Mouse (Mus musculus) forebrain, embryonic 14.5 days (tissue): ENCODE measurements around the gene Ppp1r13l. TPM values are rescaled to one million over a fixed set of nuclear protein-coding genes. Genes with fewer than 3 reads are reported as not detected.

Source experiments
- ATAC-seq: fragments of 200-750 bp; cut with Nextera tagmentation; 2 replicates; pipeline ENCODE4 v1.8.0; 2017; ENCODE audit warnings: mild to moderate bottlenecking, moderate library complexity
- DNase-seq: peaks from one replicate; pipeline ENCODE4 v3.0.0-alpha.2; 2015; ENCODE audit warnings: low spot score
- H3K27ac ChIP-seq: fragments of 300-500 bp; sonication (generic); 2 replicates; pipeline ENCODE4 v1.5.1; 2014; ENCODE audit warnings: low read depth, mild to moderate bottlenecking, control low read depth, low read length, moderate library complexity
- H3K27me3 ChIP-seq: fragments of 300-500 bp; sonication (generic); replicated peaks from 2 replicates; pipeline ENCODE4 v1.6.1; 2014; ENCODE audit warnings: low read length, control low read depth, mixed read lengths; ENCODE audit not compliant: control insufficient read depth, insufficient read depth
- H3K36me3 ChIP-seq: fragments of 300-500 bp; sonication (generic); 2 replicates; pipeline ENCODE4 v1.6.1; 2014; ENCODE audit warnings: low read length, control low read depth; ENCODE audit not compliant: control insufficient read depth, insufficient read depth
- H3K4me1 ChIP-seq: fragments of 300-500 bp; sonication (generic); 2 replicates; pipeline ENCODE4 v1.6.1; 2014; ENCODE audit warnings: antibody characterized with exemption, low read length, control low read depth; ENCODE audit not compliant: control insufficient read depth, insufficient read depth
- H3K4me2 ChIP-seq: fragments of 300-500 bp; sonication (generic); 2 replicates; pipeline ENCODE4 v1.6.1; 2014; ENCODE audit warnings: mild to moderate bottlenecking, control low read depth, low read length
- H3K4me3 ChIP-seq: fragments of 300-500 bp; sonication (generic); 2 replicates; pipeline ENCODE4 v1.5.1; 2014; ENCODE audit warnings: low read depth, low read length, control low read depth
- H3K9ac ChIP-seq: fragments of 300-500 bp; sonication (generic); 2 replicates; pipeline ENCODE4 v1.6.1; 2014; ENCODE audit warnings: mild to moderate bottlenecking, low read length, control low read depth, moderate library complexity
- H3K9me3 ChIP-seq: fragments of 300-500 bp; sonication (generic); replicated peaks from 2 replicates; pipeline ENCODE4 v1.6.1; 2016; ENCODE audit warnings: low read length, control low read depth, mixed read lengths; ENCODE audit not compliant: control insufficient read depth
- WGBS: fragments of 180-500 bp; shearing (Covaris S2); extraction: QIAGEN DNeasy Blood & Tissue Kit; methylation state at CpG from one replicate; pipeline ENCODE4 v1.1.7; 2014; 5-methylcytosine and 5-hydroxymethylcytosine counted together
- polyA plus RNA-seq: library from polyadenylated mRNA; unstranded; fragments of >200 nt; fragmentation: Nextera tagmentation; extraction: Ambion mirVana; gene quantifications from 2 replicates; pipeline ENCODE4 v1.2.1, GENCODE M21; 2014

Gene Ppp1r13l
- polyA plus RNA-seq, 1 experiment from 2014 or later = 1.3 TPM

GRCm38 (mm10) chr7:19328425-19328824 lies 31.1 kb upstream of the Ppp1r13l start:
- Histone ChIP-seq H3K4me3 (no peak overlapping the region), H3K4me1 (peaks cover 7% of the 10 kb centered on the region; the same call in 1 of the 2 replicates), H3K36me3 (no peaks in the 10 kb centered on the region), H3K27me3 (no peaks in the 10 kb centered on the region), H3K27ac (no peak overlapping the region), H3K9me3 (no peaks in the 10 kb centered on the region), H3K9ac (no peak overlapping the region), H3K4me2 (no peak overlapping the region)
- DNase-seq (no peak), ATAC-seq (no peak)

- DNase-seq = no peak
- H3K9me3 ChIP-seq = no peaks in the 10 kb centered on the region
- H3K27ac ChIP-seq = no peak overlapping the region
- H3K4me2 ChIP-seq = no peak overlapping the region
- WGBS = 70% methylated on average over 2 of the region's 2 CpGs
- H3K4me3 ChIP-seq = no peak overlapping the region
- peaks cover 1% of the 10 kb centered on the region; the same call in 1 of the 2 replicates for H3K4me1 ChIP-seq
- H3K9ac ChIP-seq = no peak overlapping the region
- no peaks in the 10 kb centered on the region for H3K36me3 ChIP-seq
- H3K27me3 ChIP-seq = no peaks in the 10 kb centered on the region
- ATAC-seq = no peak
Observed at GRCm38 (mm10) chr7:19331910-19332309, 27.6 kb upstream of the Ppp1r13l start.

- H3K9me3 ChIP-seq = no peaks in the 10 kb centered on the region
- H3K4me3 ChIP-seq = peak overlapping the region; percentile 60
- no peaks in the 10 kb centered on the region for H3K27me3 ChIP-seq
- peak overlapping the region; percentile 92 for H3K4me2 ChIP-seq
- peak overlapping the region; percentile 94 for H3K9ac ChIP-seq
- DNase-seq (peak; percentile 77), ATAC-seq (peak; percentile 68)
- WGBS = under 1% methylated on average over 52 of the region's 52 CpGs
- no peaks in the 10 kb centered on the region for H3K4me1 ChIP-seq
- no peaks in the 10 kb centered on the region for H3K36me3 ChIP-seq
- H3K27ac ChIP-seq = peak overlapping the region; percentile 75; the same call in 1 of the 2 replicates
Observed at GRCm38 (mm10) chr7:19332709-19333352, 26.7 kb upstream of the Ppp1r13l start.

DNA sequence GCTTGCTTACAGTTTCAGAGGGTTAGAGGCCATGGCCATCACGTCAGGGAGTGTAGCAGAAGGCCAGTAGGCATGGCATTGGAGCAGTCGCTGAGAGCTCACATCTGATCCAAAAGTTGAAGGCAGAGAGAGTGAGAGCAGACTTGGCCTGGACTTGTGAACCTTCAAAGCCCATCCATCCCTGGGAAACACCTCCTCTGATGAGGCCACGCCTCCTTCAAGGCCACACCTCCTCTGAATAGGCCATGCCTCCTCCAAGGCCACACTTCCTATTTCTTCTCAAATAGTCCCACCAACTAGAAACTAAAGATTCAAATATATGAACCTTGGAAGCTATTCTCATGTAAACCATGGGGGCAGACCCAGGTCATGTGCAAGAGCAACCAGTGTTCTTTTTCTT lies 24.0 kb upstream of the Ppp1r13l start:
- ATAC-seq = no peak
- no peak for DNase-seq
- WGBS = 31% methylated on average over 3 of the region's 3 CpGs

DNA sequence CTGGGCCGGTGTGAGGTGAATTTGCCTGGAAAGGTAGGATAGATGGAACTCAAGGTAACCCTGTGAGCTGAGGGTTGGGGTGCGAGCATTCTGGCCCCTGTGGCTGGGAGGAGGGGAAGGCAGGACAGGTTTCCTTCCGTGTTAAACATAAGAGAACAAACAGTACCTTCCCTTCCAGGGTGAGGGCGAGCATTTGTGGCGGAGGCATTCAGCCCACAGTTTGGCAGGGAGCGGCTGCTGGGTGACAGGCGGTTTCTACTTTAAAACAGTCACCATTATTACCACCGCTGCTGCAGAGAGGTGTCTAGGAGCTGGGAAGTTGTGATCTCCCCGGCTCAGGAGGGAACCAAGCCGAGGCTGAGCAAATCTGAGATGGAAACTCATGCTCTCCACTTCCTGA lies 22.4 kb upstream of the Ppp1r13l start:
- DNase-seq = no peak

More for the DNA sequence above, 24.0 kb upstream of the Ppp1r13l start:
- Histone ChIP-seq H3K4me3 (no peak overlapping the region), H3K27ac (no peak overlapping the region), H3K9ac (no peak overlapping the region), H3K4me1 (no peaks in the 10 kb centered on the region), H3K4me2 (no peak overlapping the region), H3K9me3 (no peaks in the 10 kb centered on the region), H3K27me3 (no peaks in the 10 kb centered on the region), H3K36me3 (no peaks in the 10 kb centered on the region)

DNA sequence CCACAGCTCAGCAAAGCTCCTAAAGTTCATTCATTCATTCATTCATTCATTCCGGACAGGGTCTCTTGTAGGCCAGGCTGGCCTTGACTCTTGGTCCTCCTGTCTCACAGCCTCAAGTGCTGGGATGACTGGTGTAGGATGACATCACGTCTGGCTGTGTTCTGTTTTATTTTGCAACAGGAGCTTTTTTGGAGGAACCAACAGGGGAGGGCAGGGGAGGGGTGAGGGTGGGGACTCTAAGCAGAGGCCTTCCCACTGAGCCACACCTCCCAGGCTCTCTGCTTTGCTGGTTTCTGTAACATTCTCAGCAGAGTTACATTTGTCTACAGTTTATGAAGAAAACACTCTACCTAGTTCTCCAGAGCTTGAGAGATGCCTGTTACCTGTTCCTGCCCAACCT lies 21.5 kb upstream of the Ppp1r13l start:
- no peak for DNase-seq
- H3K4me3 ChIP-seq = no peak overlapping the region
- H3K27me3 ChIP-seq = 0 out of 2 replicates have a peak, but pooled peaks cover 3% of the 10 kb centered on the region
- H3K4me2 ChIP-seq = no peak overlapping the region
- no peak overlapping the region for H3K9ac ChIP-seq
- H3K4me1 ChIP-seq = peaks cover 13% of the 10 kb centered on the region
- H3K9me3 ChIP-seq = no peaks in the 10 kb centered on the region
- 58% methylated on average over 2 of the region's 2 CpGs for WGBS
- no peak overlapping the region for H3K27ac ChIP-seq
- no peak for ATAC-seq
- no peaks in the 10 kb centered on the region for H3K36me3 ChIP-seq

More for the DNA sequence above, 22.4 kb upstream of the Ppp1r13l start:
- no peak overlapping the region for H3K4me2 ChIP-seq
- H3K9ac ChIP-seq = no peak overlapping the region
- no peak overlapping the region for H3K27ac ChIP-seq
- H3K36me3 ChIP-seq = no peaks in the 10 kb centered on the region
- H3K9me3 ChIP-seq = no peaks in the 10 kb centered on the region
- H3K4me1 ChIP-seq = peaks cover 5% of the 10 kb centered on the region
- 69% methylated on average over 10 of the region's 10 CpGs for WGBS
- 0 out of 2 replicates have a peak, but pooled peaks cover 3% of the 10 kb centered on the region for H3K27me3 ChIP-seq
- H3K4me3 ChIP-seq = no peak overlapping the region
- ATAC-seq = no peak

DNA sequence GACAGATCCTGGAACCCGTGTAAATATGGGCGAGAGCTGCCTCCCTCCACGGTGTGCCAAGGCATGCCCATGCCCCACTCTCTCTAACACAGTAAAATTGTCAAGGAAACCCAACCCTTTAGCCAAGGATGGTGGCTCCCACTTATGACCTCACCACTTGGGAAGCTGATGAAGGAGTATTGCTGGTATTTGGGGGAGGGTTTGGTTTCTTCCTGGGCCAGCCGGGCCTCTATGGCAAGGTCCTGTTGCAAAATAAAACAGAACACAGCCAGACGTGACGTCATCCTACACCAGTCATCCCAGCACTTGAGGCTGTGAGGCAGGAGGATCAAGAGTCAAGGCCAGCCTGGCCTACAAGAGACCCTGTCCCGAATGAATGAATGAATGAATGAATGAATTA lies 21.0 kb upstream of the Ppp1r13l start:
- ATAC-seq (no peak), DNase-seq (no peak)
- no peaks in the 10 kb centered on the region for H3K36me3 ChIP-seq
- H3K27ac ChIP-seq = no peak overlapping the region
- peaks cover 13% of the 10 kb centered on the region for H3K4me1 ChIP-seq
- H3K27me3 ChIP-seq = 0 out of 2 replicates have a peak, but pooled peaks cover 3% of the 10 kb centered on the region
- no peak overlapping the region for H3K4me2 ChIP-seq
- no peak overlapping the region for H3K9ac ChIP-seq
- 71% methylated on average over 7 of the region's 7 CpGs for WGBS
- H3K9me3 ChIP-seq = no peaks in the 10 kb centered on the region
- H3K4me3 ChIP-seq = no peak overlapping the region

- ATAC-seq = no peak
- H3K9me3 ChIP-seq = no peaks in the 10 kb centered on the region
- peak overlapping the region; percentile 89 for H3K4me2 ChIP-seq
- H3K36me3 ChIP-seq = no peaks in the 10 kb centered on the region
- H3K27ac ChIP-seq = no peak overlapping the region
- no peak overlapping the region for H3K9ac ChIP-seq
- 0 out of 2 replicates have a peak, but pooled peaks cover 3% of the 10 kb centered on the region for H3K27me3 ChIP-seq
- H3K4me3 ChIP-seq = no peak overlapping the region
- 24% methylated on average over 10 of the region's 10 CpGs for WGBS
- H3K4me1 ChIP-seq = peaks cover 24% of the 10 kb centered on the region
- no peak for DNase-seq
Observed at GRCm38 (mm10) chr7:19341250-19341649, 18.3 kb upstream of the Ppp1r13l start.

GRCm38 (mm10) chr7:19341761-19342409 lies 17.7 kb upstream of the Ppp1r13l start:
- Histone ChIP-seq H3K9ac (peak overlapping the region; percentile 67), H3K4me3 (peak overlapping the region; percentile 43), H3K4me2 (peak overlapping the region; percentile 89), H3K4me1 (peaks cover 24% of the 10 kb centered on the region), H3K36me3 (no peaks in the 10 kb centered on the region), H3K27ac (no peak overlapping the region), H3K27me3 (0 out of 2 replicates have a peak, but pooled peaks cover 3% of the 10 kb centered on the region), H3K9me3 (no peaks in the 10 kb centered on the region)
- peak; percentile 24 for DNase-seq
- ATAC-seq = no peak
- WGBS = under 1% methylated on average over 37 of the region's 41 CpGs
